Mouse (Mus musculus): ENCODE results near the gene Armc3.
"Not testable (repeated sequence)": the region's sequence is repeated elsewhere in the genome, so short reads cannot be mapped to it uniquely, and the experiment has no call there.

Gene Armc3

GRCm38 (mm10) chr2:19274583-19274982 lies 75.5 kb downstream of the Armc3 start:
- DNase-seq (ENCODE audit: low read depth, low spot score), result no peak

GRCm38 (mm10) chr2:19275602-19276539 lies 76.8 kb downstream of the Armc3 start:
- DNase-seq (ENCODE audit: low read depth, low spot score), result peak; percentile 50

DNA sequence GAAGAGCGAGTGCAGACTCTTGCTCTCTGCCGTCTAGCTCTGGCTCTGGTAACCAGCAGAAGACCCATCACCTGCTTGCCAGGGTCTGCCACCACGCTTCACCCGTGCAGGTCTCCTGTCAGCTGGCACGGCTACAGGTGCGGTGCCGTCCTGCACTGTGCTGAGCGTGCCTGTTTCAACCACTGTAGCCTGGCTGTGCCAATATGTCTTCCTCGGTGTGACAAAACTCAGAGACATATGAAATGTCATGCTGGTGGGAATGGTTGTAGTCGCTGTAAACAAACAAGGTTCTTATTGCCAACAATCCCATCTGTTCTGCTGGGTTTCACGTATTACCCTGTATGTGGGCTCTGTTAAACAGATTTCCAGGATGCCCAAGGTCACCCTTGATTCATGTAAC lies 81.2 kb downstream of the Armc3 start:
- no peak for DNase-seq (ENCODE audit: low read depth, low spot score)

GRCm38 (mm10) chr2:19292366-19292765 lies 93.3 kb downstream of the Armc3 start:
- no peak for DNase-seq (ENCODE audit: low read depth, low spot score)

GRCm38 (mm10) chr2:19300345-19301089 lies 101.4 kb downstream of the Armc3 start:
- no peak for DNase-seq (ENCODE audit: low read depth, low spot score)

DNA sequence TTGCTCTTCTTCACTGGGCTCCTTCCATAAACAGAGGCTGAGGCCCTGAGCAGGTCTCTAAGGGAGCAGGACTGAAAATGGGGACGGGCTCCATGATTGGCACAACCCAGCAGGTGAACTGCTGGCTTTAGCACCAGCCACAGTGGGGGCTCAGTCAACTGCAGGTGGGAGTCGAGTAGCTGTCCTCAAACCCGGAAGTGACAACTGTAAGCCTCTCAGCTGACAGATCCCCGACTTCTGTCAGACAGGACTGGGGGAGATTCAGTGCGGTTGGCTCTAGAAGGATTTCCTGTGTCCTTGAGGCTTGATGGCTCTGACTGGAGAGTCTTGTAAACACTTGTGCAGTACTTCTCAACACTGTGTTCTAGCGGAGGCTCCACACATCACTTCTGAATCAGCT lies 102.1 kb downstream of the Armc3 start:
- DNase-seq (ENCODE audit: low read depth, low spot score), result no peak

DNA sequence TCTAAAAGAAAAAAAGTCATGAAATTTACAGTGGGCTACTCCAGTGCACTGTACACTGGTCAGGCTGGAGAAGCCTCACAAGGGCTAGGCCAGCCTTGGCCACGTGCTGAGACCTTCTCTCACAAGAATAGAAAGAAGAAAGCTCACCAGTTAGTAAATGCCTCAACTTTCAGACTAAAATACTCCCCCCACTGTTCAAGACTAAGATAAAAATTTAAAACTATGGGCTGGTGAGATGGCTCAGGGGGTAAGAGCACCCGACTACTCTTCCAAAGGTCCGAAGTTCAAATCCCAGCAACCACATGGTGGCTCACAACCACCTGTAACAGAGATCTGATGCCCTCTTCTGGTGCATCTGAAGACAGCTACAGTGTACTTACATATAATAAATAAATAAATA lies 104.0 kb downstream of the Armc3 start:
- not testable (repeated sequence) for DNase-seq (ENCODE audit: low read depth, low spot score)

DNA sequence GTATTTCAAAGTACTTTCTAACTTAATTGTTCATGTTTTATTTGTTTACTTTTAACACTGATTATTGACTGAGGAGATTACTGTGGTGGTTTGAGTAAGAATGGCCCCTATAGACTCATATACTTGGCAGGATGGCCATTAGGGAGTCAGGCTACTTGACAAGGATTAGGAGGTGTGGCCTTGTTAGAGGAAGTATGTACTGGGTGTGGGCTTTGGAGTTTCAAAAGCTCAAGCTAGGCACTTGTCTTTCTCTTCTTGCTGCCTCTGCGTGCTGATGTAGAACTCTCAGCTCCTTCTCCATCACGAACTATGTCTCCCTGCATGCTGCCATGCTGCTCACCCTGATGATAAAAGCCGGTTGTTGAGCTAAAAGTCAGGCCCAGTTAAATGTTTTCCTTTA lies 111.4 kb downstream of the Armc3 start:
- DNase-seq (ENCODE audit: low read depth, low spot score), result no peak

DNA sequence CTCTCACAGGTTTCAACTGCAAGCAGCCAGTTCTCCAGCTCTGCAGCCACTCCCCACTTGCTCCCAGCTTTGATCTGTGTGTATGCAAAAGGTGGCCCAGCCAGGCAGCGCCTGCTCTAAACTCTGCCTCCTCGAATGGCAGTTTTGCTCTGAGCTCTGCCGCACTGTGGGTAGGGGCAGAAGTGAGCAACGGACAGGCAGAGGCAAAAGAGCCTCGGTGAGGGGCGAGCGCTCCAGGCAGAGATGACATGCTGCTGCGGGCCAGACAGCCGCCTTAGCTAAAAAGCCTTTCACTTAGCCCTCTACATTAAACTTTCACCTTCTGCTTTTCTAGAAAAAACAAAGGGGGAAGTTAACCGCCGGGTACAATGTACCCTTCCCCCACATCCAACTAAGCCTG lies 117.0 kb downstream of the Armc3 start:
- DNase-seq (ENCODE audit: low read depth, low spot score), result no peak

GRCm38 (mm10) chr2:19316691-19317090 lies 117.6 kb downstream of the Armc3 start:
- no peak for DNase-seq (ENCODE audit: low read depth, low spot score)

DNA sequence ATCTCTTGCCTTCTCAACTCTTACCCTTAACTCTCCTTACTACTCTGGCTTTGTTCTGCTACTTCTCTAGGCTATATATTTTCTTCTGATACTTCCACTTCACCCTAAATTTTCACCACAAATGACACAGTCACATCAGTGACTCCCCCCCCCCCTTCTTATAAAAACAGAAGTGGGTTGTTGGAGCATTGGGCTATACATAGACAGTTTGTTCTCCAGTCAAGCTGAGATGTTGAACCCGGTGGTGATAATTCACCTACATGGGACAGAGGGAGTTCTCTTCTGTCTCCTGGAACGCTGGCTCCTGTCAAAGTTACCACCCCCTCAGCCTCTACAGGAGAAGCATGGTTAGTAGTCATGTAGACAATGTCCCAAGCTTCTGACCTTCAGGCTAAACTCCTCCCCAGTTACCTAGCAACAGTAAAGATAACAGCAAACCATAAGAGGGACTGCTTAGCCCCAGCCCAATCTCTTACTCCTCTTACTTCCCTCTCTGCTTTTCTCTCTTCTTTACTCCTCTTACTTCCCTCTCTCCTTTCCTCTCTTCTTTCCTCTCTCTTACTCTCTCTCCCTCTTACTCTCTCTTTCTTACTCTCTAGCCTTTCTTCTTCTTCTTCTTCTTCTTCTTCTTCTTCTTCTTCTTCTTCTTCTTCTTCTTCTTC lies 118.2 kb downstream of the Armc3 start:
- not testable (repeated sequence) for DNase-seq (ENCODE audit: low read depth, low spot score)

GRCm38 (mm10) chr2:19318499-19318898 lies 119.4 kb downstream of the Armc3 start:
- no peak for DNase-seq (ENCODE audit: low read depth, low spot score)

DNA sequence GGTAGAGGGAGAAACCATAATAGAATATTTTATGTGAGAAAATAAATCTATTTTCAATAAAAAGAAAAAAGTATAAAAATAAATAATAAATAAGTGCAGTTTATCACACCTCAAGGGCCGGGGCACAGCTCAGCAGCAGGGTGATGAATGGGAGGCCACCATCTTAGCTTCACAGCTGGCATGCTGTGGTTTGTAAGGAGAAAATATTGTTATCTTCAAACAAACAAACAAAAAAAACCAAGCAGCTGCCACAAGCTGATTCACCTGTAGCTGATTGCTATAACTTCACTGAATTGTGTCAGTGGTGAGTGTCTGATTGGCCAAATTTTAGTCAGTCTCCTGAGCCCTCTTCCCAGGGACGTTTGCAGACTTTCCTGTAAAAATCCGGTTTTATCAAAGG lies 120.2 kb downstream of the Armc3 start:
- no peak for DNase-seq (ENCODE audit: low read depth, low spot score)

DNA sequence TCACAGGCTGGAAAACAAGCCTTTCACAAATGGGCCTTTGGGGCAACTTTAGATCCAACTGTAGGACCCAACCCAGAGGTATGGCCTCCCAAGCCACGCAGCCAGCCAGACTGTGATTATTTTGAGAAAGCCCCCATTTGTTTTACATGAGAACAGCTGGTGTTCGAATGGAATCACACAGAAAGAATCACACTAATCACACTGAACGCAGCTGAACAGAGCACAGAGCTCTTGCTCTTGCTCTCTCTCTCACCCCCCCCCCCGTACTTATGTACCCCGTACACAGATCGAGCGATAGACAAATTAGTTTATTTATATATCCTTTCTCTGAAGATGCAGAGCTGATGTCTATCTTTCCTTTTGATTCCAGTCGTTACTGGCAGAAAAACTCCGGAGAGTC lies 123.3 kb downstream of the Armc3 start:
- DNase-seq (ENCODE audit: low read depth, low spot score), result no peak

DNA sequence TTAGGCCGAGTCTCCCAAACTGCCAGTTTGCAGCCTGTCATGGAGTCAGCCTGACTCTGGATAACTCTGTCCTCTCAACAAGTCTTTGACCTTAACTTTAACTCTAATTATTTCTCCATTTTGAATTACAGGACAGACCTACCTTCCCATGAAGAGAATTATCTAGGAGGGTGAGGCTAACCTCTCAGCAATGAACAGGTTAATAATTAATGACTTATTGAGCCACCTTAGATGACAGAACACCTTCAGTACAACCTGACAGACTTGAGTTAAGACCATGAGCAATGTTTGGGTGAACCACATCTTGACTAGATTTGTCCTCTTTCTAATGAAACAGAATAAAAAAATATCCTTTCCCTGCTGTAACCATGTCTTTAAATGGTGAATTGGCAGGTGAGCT lies 127.3 kb downstream of the Armc3 start:
- no peak for DNase-seq (ENCODE audit: low read depth, low spot score)

DNA sequence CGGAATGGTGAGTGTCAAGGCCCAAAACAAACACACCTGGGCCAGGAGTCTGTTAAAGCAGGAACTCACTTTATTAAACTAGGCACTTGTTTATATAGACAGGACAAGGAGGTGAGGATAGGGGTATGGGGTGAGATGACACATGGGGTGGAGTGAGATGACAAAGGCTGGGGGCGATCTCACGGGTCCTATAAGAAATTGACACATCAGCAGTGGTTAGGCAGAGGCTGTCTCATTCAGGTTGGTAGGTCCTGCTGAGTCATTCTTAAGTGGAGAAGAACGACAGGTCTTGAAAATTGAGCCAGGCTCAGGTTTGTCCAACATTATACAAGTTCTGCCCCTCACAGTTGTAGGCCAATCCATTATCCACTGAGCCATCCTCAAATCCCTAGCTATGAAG lies 128.7 kb downstream of the Armc3 start:
- DNase-seq (ENCODE audit: low read depth, low spot score), result no peak

DNA sequence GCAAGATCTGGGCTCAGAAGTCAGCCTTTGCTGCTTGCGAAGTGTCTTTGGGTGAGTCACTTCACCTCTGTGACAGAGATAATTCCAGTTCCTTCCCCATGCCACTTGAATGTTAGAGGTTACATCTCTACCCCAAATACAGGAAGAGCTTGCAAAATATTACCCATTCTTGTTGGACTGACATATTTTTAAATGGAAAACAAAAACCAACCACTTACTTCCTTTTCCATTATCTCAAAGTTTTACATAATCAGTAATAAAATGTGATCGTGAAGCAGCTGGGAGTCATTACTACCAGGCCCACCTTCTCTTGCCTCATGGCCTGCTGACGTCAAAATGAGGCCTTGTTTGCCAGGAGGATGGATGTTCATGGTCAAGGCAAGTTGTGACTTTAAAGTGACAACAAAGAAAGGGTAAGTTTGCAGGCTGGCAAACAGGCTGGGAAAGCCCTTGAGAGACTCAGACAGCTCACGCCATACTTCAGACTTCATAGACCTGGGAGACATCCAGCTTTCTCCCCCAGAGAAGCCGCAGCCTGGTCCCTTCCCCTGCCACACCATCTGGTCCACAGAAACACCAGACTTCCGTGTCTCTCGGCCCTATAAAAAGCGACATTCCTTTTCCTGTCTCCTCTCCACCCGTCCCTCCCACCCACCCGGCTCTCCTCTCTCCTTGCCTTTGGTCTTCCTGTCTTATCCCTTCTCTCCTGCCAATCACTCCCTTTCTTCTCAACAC lies 145.0 kb downstream of the Armc3 start:
- DNase-seq (ENCODE audit: low read depth, low spot score), result no peak

- peak; percentile 49 for DNase-seq (ENCODE audit: low read depth, low spot score)
Measured at GRCm38 (mm10) chr2:19344636-19345413, 145.7 kb downstream of the Armc3 start.

DNA sequence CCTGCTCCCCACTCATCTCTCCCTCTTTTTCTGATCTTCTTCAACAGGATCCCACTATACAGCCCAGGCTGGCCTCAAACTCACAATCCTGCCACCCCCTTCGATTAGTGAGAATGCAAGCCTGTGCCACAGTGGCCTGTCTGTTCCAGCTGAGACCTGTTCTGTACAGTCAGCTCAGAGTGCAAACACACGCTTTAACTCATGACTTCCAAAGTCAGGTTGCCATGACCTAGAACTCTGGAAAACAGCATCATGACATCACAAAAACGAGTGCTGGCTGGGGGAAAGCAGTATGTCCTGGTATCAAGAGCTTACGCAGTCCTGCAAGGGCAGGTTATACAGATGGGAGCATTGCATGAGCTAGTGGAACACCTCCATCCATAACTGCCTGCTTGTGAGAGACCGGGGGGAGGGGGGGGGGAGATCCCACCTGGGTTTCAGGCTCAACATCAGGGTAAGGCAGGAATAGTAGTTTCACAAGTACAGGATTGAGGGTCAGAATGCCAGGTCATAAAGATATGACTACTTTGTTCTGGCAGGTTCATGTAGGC lies 146.4 kb downstream of the Armc3 start:
- no peak for DNase-seq (ENCODE audit: low read depth, low spot score)

GRCm38 (mm10) chr2:19348454-19348853 lies 149.4 kb downstream of the Armc3 start:
- DNase-seq (ENCODE audit: low read depth, low spot score), result no peak

Data from retina, adult 2 months (tissue).